ENCODE assay signal across 19 mouse cellular contexts in genomic region chr11:118096736-118097135, GRCm38 (mm10). TPM values are rescaled to one million over a fixed set of nuclear protein-coding genes. Genes with fewer than 3 reads are reported as not detected.
DNase-seq lines count a peak whose midpoint lies in the region; ATAC-seq and TF ChIP-seq lines count a peak whose summit lies in the region.
"Had no signal": no experiment of that assay in that cellular context is flagged by ENCODE, and none has a peak within 500 bp of the region (broad histone marks: within the 10 kb centered on the region; RNA-seq: fewer than 3 reads in every experiment).

No protein-coding gene starts in this region.

- no peaks in the 10 kb centered on the region for H3K79me2 ChIP-seq in liver, adult 2 months (ENCODE audit: control insufficient read depth, insufficient read depth, low read length)

- H3K27ac ChIP-seq in liver, adult 2 months (replicated peaks; ENCODE audit: insufficient read depth, low read depth, low read length), result no peak overlapping the region
- H3K27ac ChIP-seq in liver, embryonic 12.5 days, result no peak overlapping the region

- no peak for ATAC-seq in liver, embryonic 12.5 days
- ATAC-seq: activated CD4-positive, CD25-positive, alpha-beta regulatory T cell, adult 4 months; CD4-positive, CD25-positive, alpha-beta regulatory T cell, adult 4 months; Patski had no signal

- no peak overlapping the region for H3K9ac ChIP-seq in liver, adult 2 months (ENCODE audit: low read depth, low read length)
- no peak overlapping the region for H3K9ac ChIP-seq in liver, embryonic 12.5 days

- 54% methylated on average over 2 of the region's 2 CpGs for WGBS in liver, adult 2 months
- 45% methylated on average over 2 of the region's 2 CpGs for WGBS in liver, embryonic 12.5 days (ENCODE audit: insufficient replicate concordance)

- no peaks in the 10 kb centered on the region for H3K4me1 ChIP-seq in liver, adult 2 months (ENCODE audit: control insufficient read depth, insufficient read depth, low read length)
- no peaks in the 10 kb centered on the region for H3K4me1 ChIP-seq in liver, embryonic 12.5 days

- H3K4me3 ChIP-seq in liver, adult 2 months (ENCODE audit: insufficient read depth, low read depth, low read length), result no peak overlapping the region
- H3K4me3 ChIP-seq in liver, embryonic 12.5 days, result no peak overlapping the region

- no peaks in the 10 kb centered on the region for H3K9me3 ChIP-seq in liver, embryonic 12.5 days (replicated peaks)
- H3K9me3 ChIP-seq: G1E had no signal

- no peaks in the 10 kb centered on the region for H3K27me3 ChIP-seq in liver, adult 2 months (ENCODE audit: control insufficient read depth, insufficient read depth, low read length)
- 0 out of 2 replicates have a peak, but pooled peaks cover 13% of the 10 kb centered on the region for H3K27me3 ChIP-seq in liver, embryonic 12.5 days (replicated peaks)

- DNase-seq in liver, adult 2 months (ENCODE audit: extremely low read depth, low read depth, low spot score), result peak; percentile 3
- peak; percentile 40 for DNase-seq in R1 (ENCODE audit: low read depth, low spot score)
- DNase-seq in left cerebral cortex, postnatal 36 days (ENCODE audit: low spot score in 2 of 2), result no peak
- DNase-seq: adrenal gland, adult 2 months; adrenal gland, adult 8-10 months; adrenal gland, postnatal 10 days; adrenal gland, postnatal 14 days; adrenal gland, postnatal 25 days; adrenal gland, postnatal 36 days; B cell, adult 2 months; cerebellum, adult 11 months; cerebellum, adult 11-12 months; cerebellum, adult 18-20 months; cerebellum, adult 2 months had no signal

- no peaks in the 10 kb centered on the region for H3K36me3 ChIP-seq in liver, adult 2 months (ENCODE audit: control insufficient read depth, insufficient read depth, low read length)
- H3K36me3 ChIP-seq in liver, embryonic 12.5 days, result no peaks in the 10 kb centered on the region
- H3K36me3 ChIP-seq: G1E had no signal

- TF ChIP-seq CTCF in liver, adult 2 months (IDR thresholded peaks at IDR 0.05; ENCODE audit: low read depth, low read length), result no peak

- TF ChIP-seq POLR2A in liver, adult 2 months (IDR thresholded peaks at IDR 0.05; ENCODE audit: extremely low read depth, insufficient read depth, low read length), result no peak

- intact Hi-C loops in left cerebral cortex, postnatal 36 days (cut with DNase I), result loop anchor here (5.0 kb wide), 1 partner anchor 124 kb away; the partner anchor contains the start of gene Socs3

- H3K4me2 ChIP-seq in liver, embryonic 12.5 days, result no peak overlapping the region

RNA-seq across cellular contexts. Expression of gene Dnah17, which starts 33.7 kb away (rescaled TPM):
- total RNA-seq in liver, adult 2 months (2014; rRNA removed), result under 0.01 TPM in 2 replicates
- polyA plus RNA-seq in liver, adult 2 months (2012; rRNA removed), result under 0.01 TPM in 2 replicates
- 0.06 and 0.10 TPM in 2 replicates for polyA plus RNA-seq in liver, embryonic 12.5 days (2016; fragmentation: Nextera tagmentation; extraction: Ambion mirVana)
- under 1 TPM; 0.02 to 0.09 TPM for total RNA-seq in left cerebral cortex, postnatal 36 days (2021)
- polyA plus RNA-seq: G1E had no signal

Comparison
In these comparisons a context has a peak if more than half of its experiments do, and no peak if none do; other contexts are left out.
1. DNase-seq: peak in liver, adult 2 months (single experiment) and R1 (single experiment); none in left cerebral cortex, postnatal 36 days (0 of 2).